Mouse (Mus musculus): ENCODE measurements at regions not wholly inside any gene's neighbourhood (a gene's known extent, or its start where the extent isn't known, plus 50 kb on each side); places are given as distances from the start of the nearest gene placed in this dataset.

GRCm38 (mm10) chr11:33061570-33061969 lies 85.6 kb downstream of the Fgf18 start:
- DNase-seq, result no peak

- DNase-seq, result no peak
These were observed 86.8 kb downstream of the Fgf18 start for GRCm38 (mm10) chr11:33060352-33060751.

GRCm38 (mm10) chr11:33050216-33050615 lies 97.0 kb downstream of the Fgf18 start:
- no peak for DNase-seq

GRCm38 (mm10) chr11:33039854-33040792 lies 107.1 kb downstream of the Fgf18 start:
- no peak for DNase-seq

GRCm38 (mm10) chr11:33036367-33036766 lies 110.8 kb downstream of the Fgf18 start:
- no peak for DNase-seq

- peak; percentile 46 for DNase-seq
These were observed 118.3 kb downstream of the Fgf18 start for GRCm38 (mm10) chr11:33028920-33029319.

- DNase-seq, result no peak
These were observed 120.1 kb downstream of the Fgf18 start for GRCm38 (mm10) chr11:33027121-33027520.

GRCm38 (mm10) chr11:33013229-33014185 lies 133.7 kb downstream of the Fgf18 start:
- peak; percentile 13 for DNase-seq

GRCm38 (mm10) chr11:33012384-33013160 lies 134.6 kb downstream of the Fgf18 start:
- peak; percentile 7 for DNase-seq

GRCm38 (mm10) chr11:33008611-33009010 lies 138.6 kb downstream of the Fgf18 start:
- no peak for DNase-seq

- no peak for DNase-seq
These were observed 139.2 kb downstream of the Fgf18 start for GRCm38 (mm10) chr11:33007826-33008530.

GRCm38 (mm10) chr11:33007366-33007765 lies 139.8 kb downstream of the Fgf18 start:
- DNase-seq, result peak; percentile 4

GRCm38 (mm10) chr11:33005183-33005582 lies 142.0 kb downstream of the Fgf18 start:
- DNase-seq, result no peak

GRCm38 (mm10) chr11:33004603-33005002 lies 142.6 kb downstream of the Fgf18 start:
- peak; percentile 9 for DNase-seq

- no peak for DNase-seq
These were observed 147.4 kb downstream of the Fgf18 start for GRCm38 (mm10) chr11:32999684-33000255.

GRCm38 (mm10) chr11:32998687-32999605 lies 148.3 kb downstream of the Fgf18 start:
- no peak for DNase-seq

GRCm38 (mm10) chr11:32994391-32994790 lies 152.8 kb downstream of the Fgf18 start:
- no peak for DNase-seq

- no peak for DNase-seq
These were observed 153.8 kb downstream of the Fgf18 start for GRCm38 (mm10) chr11:32993439-32993838.

GRCm38 (mm10) chr11:32991036-32991616 lies 156.1 kb downstream of the Fgf18 start:
- DNase-seq, result no peak

- DNase-seq, result no peak
These were observed 157.0 kb downstream of the Fgf18 start for GRCm38 (mm10) chr11:32990201-32990600.

Measured in lung, postnatal 36 days (tissue).